Mouse (Mus musculus) megakaryocyte, adult 5-6 weeks (primary cell): ENCODE results near the gene Prkaca. TPM values are rescaled to one million over a fixed set of nuclear protein-coding genes. Genes with fewer than 3 reads are reported as not detected.

Source experiments
- ATAC-seq: 2 replicates; pipeline ENCODE4 v1.8.0; 2016; ENCODE audit warnings: mild to moderate bottlenecking, inconsistent platforms; ENCODE audit not compliant: poor library complexity, severe bottlenecking
- total RNA-seq, 2 experiments: library from RNA; stranded (forward) in 1 of 2; stranded (reverse) in 1 of 2; fragments of 153-499, 151-499 nt in 1 of 2; fragments of 221-1000, 200-1000 nt in 1 of 2; gene quantifications; 2 replicates each; pipeline versions ENCODE4 v1.2.3 to v1.2.4; 2015 to 2017

Prkaca gene
- total RNA-seq (2015) (19.6 and 21.6 TPM in 2 replicates), total RNA-seq (2017) (17.7 and 17.9 TPM in 2 replicates)

- ATAC-seq: peak; percentile 97
Observed at GRCm38 (mm10) chr8:83972150-83973120, at the start of gene Prkaca. Gene Prkaca (plus strand): TSS chr8:83972993.

GRCm38 (mm10) chr8:83924585-83924984 is 48.2 kb upstream of the Prkaca start:
- no peak for ATAC-seq

- no peak for ATAC-seq
Observed at GRCm38 (mm10) chr8:83926266-83926665, 46.5 kb upstream of the Prkaca start.

- no peak for ATAC-seq
Observed at GRCm38 (mm10) chr8:83934222-83934621, 38.6 kb upstream of the Prkaca start.

GRCm38 (mm10) chr8:83934994-83935393 is 37.8 kb upstream of the Prkaca start:
- no peak for ATAC-seq

GRCm38 (mm10) chr8:83935435-83935834 is 37.4 kb upstream of the Prkaca start:
- no peak for ATAC-seq

- ATAC-seq: no peak
Observed at GRCm38 (mm10) chr8:83937645-83938044, 35.1 kb upstream of the Prkaca start.

- ATAC-seq: no peak
Observed at GRCm38 (mm10) chr8:83938330-83938729, 34.5 kb upstream of the Prkaca start.

GRCm38 (mm10) chr8:83941066-83941677 is 31.6 kb upstream of the Prkaca start:
- ATAC-seq: no peak

- no peak for ATAC-seq
Observed at GRCm38 (mm10) chr8:83942446-83942845, 30.3 kb upstream of the Prkaca start.

GRCm38 (mm10) chr8:83945540-83945939 is 27.3 kb upstream of the Prkaca start:
- ATAC-seq: no peak

- ATAC-seq: 0 out of 2 replicates have a peak, but pooled peaks have one; percentile 0
Observed at GRCm38 (mm10) chr8:83954749-83955105, 18.1 kb upstream of the Prkaca start.

- peak; percentile 88 for ATAC-seq
Observed at GRCm38 (mm10) chr8:83955106-83955957, 17.5 kb upstream of the Prkaca start, which contains the start of the genes Gm10644 and Asf1b. Gene Gm10644 (minus strand): TSS chr8:83955205. Gene Asf1b (plus strand): TSS chr8:83955507.

GRCm38 (mm10) chr8:83955958-83956218 is 16.9 kb upstream of the Prkaca start:
- no peak for ATAC-seq

- peak; percentile 45 for ATAC-seq
Observed at GRCm38 (mm10) chr8:83956789-83957188, 16.0 kb upstream of the Prkaca start.

GRCm38 (mm10) chr8:83964015-83964765 is 8.6 kb upstream of the Prkaca start:
- ATAC-seq: no peak

- no peak for ATAC-seq
Observed at GRCm38 (mm10) chr8:83967701-83968100, 5.1 kb upstream of the Prkaca start.

- no peak for ATAC-seq
Observed at GRCm38 (mm10) chr8:83971121-83971520, 1.7 kb upstream of the Prkaca start.

GRCm38 (mm10) chr8:83971661-83972060 is 1.1 kb upstream of the Prkaca start:
- ATAC-seq: no peak
